ENCODE assay signal across 10 mouse cellular contexts in genomic region chr3:82980818-82981217, GRCm38 (mm10). TPM values are rescaled to one million over a fixed set of nuclear protein-coding genes. Genes with fewer than 3 reads are reported as not detected.
DNase-seq lines count a peak whose midpoint lies in the region; ATAC-seq lines count a peak whose summit lies in the region.
"Had no signal": no experiment of that assay in that cellular context is flagged by ENCODE, and none has a peak within 500 bp of the region (broad histone marks: within the 10 kb centered on the region; RNA-seq: fewer than 3 reads in every experiment).

No protein-coding gene starts in this region.

- no peak overlapping the region for H3K27ac ChIP-seq in heart, embryonic 12.5 days (ENCODE audit: poor library complexity, severe bottlenecking)
- H3K27ac ChIP-seq in limb, embryonic 15.5 days = no peak overlapping the region
- H3K27ac ChIP-seq in forebrain, embryonic 15.5 days (replicated peaks) = no peak overlapping the region; the same call in 1 of the 2 replicates

- no peaks in the 10 kb centered on the region for H3K36me3 ChIP-seq in heart, embryonic 12.5 days
- H3K36me3 ChIP-seq in limb, embryonic 15.5 days = no peaks in the 10 kb centered on the region
- no peaks in the 10 kb centered on the region for H3K36me3 ChIP-seq in forebrain, embryonic 15.5 days

- H3K9me3 ChIP-seq in heart, embryonic 12.5 days (replicated peaks) = no peaks in the 10 kb centered on the region
- H3K9me3 ChIP-seq in limb, embryonic 15.5 days = no peaks in the 10 kb centered on the region
- H3K9me3 ChIP-seq in forebrain, embryonic 15.5 days = no peaks in the 10 kb centered on the region

- H3K9ac ChIP-seq in heart, embryonic 12.5 days = no peak overlapping the region
- no peak overlapping the region for H3K9ac ChIP-seq in limb, embryonic 15.5 days
- H3K9ac ChIP-seq in forebrain, embryonic 15.5 days (replicated peaks) = no peak overlapping the region

- H3K4me3 ChIP-seq in heart, embryonic 12.5 days = no peak overlapping the region
- no peak overlapping the region for H3K4me3 ChIP-seq in limb, embryonic 15.5 days
- no peak overlapping the region for H3K4me3 ChIP-seq in forebrain, embryonic 15.5 days

- H3K4me1 ChIP-seq in heart, embryonic 12.5 days (replicated peaks) = 0 out of 2 replicates have a peak, but pooled peaks cover 3% of the 10 kb centered on the region
- H3K4me1 ChIP-seq in limb, embryonic 15.5 days = no peaks in the 10 kb centered on the region
- no peaks in the 10 kb centered on the region for H3K4me1 ChIP-seq in forebrain, embryonic 15.5 days

- DNase-seq in heart, adult 8-10 months (ENCODE audit: low spot score) = peak; percentile 12
- peak; percentile 52 for DNase-seq in urinary bladder, postnatal 14 days (ENCODE audit: low spot score)
- DNase-seq in urinary bladder, postnatal 25 days (ENCODE audit: low spot score) = no peak
- DNase-seq in thymus, postnatal 4 days = no peak

- H3K27me3 ChIP-seq in heart, embryonic 12.5 days (replicated peaks) = no peaks in the 10 kb centered on the region
- H3K27me3 ChIP-seq in limb, embryonic 15.5 days = no peaks in the 10 kb centered on the region
- H3K27me3 ChIP-seq in forebrain, embryonic 15.5 days = no peaks in the 10 kb centered on the region

- 80% methylated on average over 6 of the region's 6 CpGs for WGBS in heart, embryonic 12.5 days
- 66% methylated on average over 6 of the region's 6 CpGs for WGBS in limb, embryonic 15.5 days
- WGBS in forebrain, embryonic 15.5 days = 82% methylated on average over 6 of the region's 6 CpGs

- ATAC-seq in heart, embryonic 12.5 days (ENCODE audit: insufficient number of reproducible peaks, low FRiP score) = no peak
- peak; percentile 75 for ATAC-seq in limb, embryonic 15.5 days (ENCODE audit: insufficient number of reproducible peaks, low FRiP score, low TSS enrichment, low read depth)
- no peak for ATAC-seq in forebrain, embryonic 15.5 days (replicated peaks)
- no peak for ATAC-seq in CD4-positive, CD25-positive, alpha-beta regulatory T cell, adult 4 months

- H3K4me2 ChIP-seq in heart, embryonic 12.5 days = no peak overlapping the region
- no peak overlapping the region for H3K4me2 ChIP-seq in limb, embryonic 15.5 days
- no peak overlapping the region for H3K4me2 ChIP-seq in forebrain, embryonic 15.5 days (replicated peaks)

RNA-seq across cellular contexts. Expression of gene Fgg, which starts 26.7 kb away (rescaled TPM):
- under 1 TPM in 1 of 4 experiments, not detected in 3; 0.19 TPM for total RNA-seq in heart, adult 8-10 months (2022)
- polyA plus RNA-seq in heart, embryonic 12.5 days (2016; fragmentation: Nextera tagmentation; extraction: Ambion mirVana) = 0.32 and 3.1 TPM in 2 replicates
- 0.56 and 2.3 TPM in 2 replicates for polyA plus RNA-seq in limb, embryonic 15.5 days (2015; fragmentation: Nextera tagmentation; extraction: Ambion mirVana)
- polyA plus RNA-seq in forebrain, embryonic 15.5 days (2015; fragmentation: Nextera tagmentation; extraction: Ambion mirVana) = 2.9 TPM in 1 of 2 replicates, not detected in the other
- not detected for polyA plus RNA-seq in CD4-positive, CD25-positive, alpha-beta regulatory T cell, adult 4 months (2017; shearing (Covaris generic))
- total RNA-seq: layer of hippocampus, postnatal 25 days had no signal
- polyA plus RNA-seq: small intestine, adult 2 months had no signal

RNA-seq across cellular contexts. Expression of gene Fga, which starts 45.1 kb away (rescaled TPM):
- total RNA-seq in heart, adult 8-10 months (2022) = not detected
- polyA plus RNA-seq in heart, embryonic 12.5 days (2016; fragmentation: Nextera tagmentation; extraction: Ambion mirVana) = 0.67 and 3.9 TPM in 2 replicates
- polyA plus RNA-seq in limb, embryonic 15.5 days (2015; fragmentation: Nextera tagmentation; extraction: Ambion mirVana) = 0.34 and 2.5 TPM in 2 replicates
- polyA plus RNA-seq in forebrain, embryonic 15.5 days (2015; fragmentation: Nextera tagmentation; extraction: Ambion mirVana) = 0.79 TPM in 1 of 2 replicates, not detected in the other
- not detected for polyA plus RNA-seq in CD4-positive, CD25-positive, alpha-beta regulatory T cell, adult 4 months (2017; shearing (Covaris generic))
- polyA plus RNA-seq: small intestine, adult 2 months had no signal

Comparison
In these comparisons a context has a peak if more than half of its experiments do, and no peak if none do; other contexts are left out.
1. DNase-seq: peak in heart, adult 8-10 months (single experiment) and urinary bladder, postnatal 14 days (single experiment); none in urinary bladder, postnatal 25 days (single experiment) and thymus, postnatal 4 days (single experiment).